ENCODE assay signal across 8 mouse cellular contexts in genomic region chr9:59271711-59272110, GRCm38 (mm10). TPM values are rescaled to one million over a fixed set of nuclear protein-coding genes. Genes with fewer than 3 reads are reported as not detected.
DNase-seq lines count a peak whose midpoint lies in the region; ATAC-seq and TF ChIP-seq lines count a peak whose summit lies in the region.

No protein-coding gene starts in this region.

- H3K36me3 ChIP-seq in CH12.LX (replicated peaks in 1 of 2; ENCODE audit: control insufficient read depth in 1 of 2, insufficient read depth in 1 of 2, low read length in 1 of 2) = no peaks in the 10 kb centered on the region
- H3K36me3 ChIP-seq in intestine, embryonic 16.5 days (ENCODE audit: control insufficient read depth, insufficient read depth, low read length) = no peaks in the 10 kb centered on the region
- no peaks in the 10 kb centered on the region for H3K36me3 ChIP-seq in liver, postnatal 0 days (replicated peaks; ENCODE audit: insufficient read depth, low read length)

- no peak for TF ChIP-seq POLR2A in CH12.LX (IDR thresholded peaks at IDR 0.05; ENCODE audit: low read depth, low read length)

- no peaks in the 10 kb centered on the region for H3K79me2 ChIP-seq in CH12.LX (replicated peaks; ENCODE audit: control insufficient read depth, extremely low read depth, insufficient read depth, poor library complexity, severe bottlenecking)

- H3K9me3 ChIP-seq in CH12.LX (replicated peaks; ENCODE audit: low read length) = no peaks in the 10 kb centered on the region
- no peaks in the 10 kb centered on the region for H3K9me3 ChIP-seq in intestine, embryonic 16.5 days (ENCODE audit: control insufficient read depth, low read length)
- H3K9me3 ChIP-seq in liver, postnatal 0 days (ENCODE audit: low read length) = no peaks in the 10 kb centered on the region

- DNase-seq in CH12.LX (ENCODE audit: extremely low read depth) (no peak), MN1 (ENCODE audit: low spot score) (peak; percentile 34)
- peak; percentile 58 for DNase-seq in liver, postnatal 0 days
- DNase-seq in layer of hippocampus, postnatal 36 days = no peak
- no peak for DNase-seq in left cerebral cortex, postnatal 14 days (ENCODE audit: low spot score in 2 of 2)
- DNase-seq in right cerebral cortex, postnatal 25 days = no peak

- no peak overlapping the region for H3K9ac ChIP-seq in CH12.LX (ENCODE audit: insufficient read depth, low read depth)
- H3K9ac ChIP-seq in intestine, embryonic 16.5 days (ENCODE audit: low read depth, low read length) = no peak overlapping the region
- H3K9ac ChIP-seq in liver, postnatal 0 days (replicated peaks) = no peak overlapping the region

- 40% methylated on average over 6 of the region's 6 CpGs for WGBS in intestine, embryonic 16.5 days
- 39% methylated on average over 6 of the region's 6 CpGs for WGBS in liver, postnatal 0 days (ENCODE audit: insufficient replicate concordance)

- no peak overlapping the region for H3K4me3 ChIP-seq in CH12.LX (replicated peaks in 1 of 3; ENCODE audit: low read depth in 2 of 3, low read length in 2 of 3, poor library complexity in 1 of 3)
- H3K4me3 ChIP-seq in intestine, embryonic 16.5 days (ENCODE audit: low read length) = no peak overlapping the region
- no peak overlapping the region for H3K4me3 ChIP-seq in liver, postnatal 0 days (ENCODE audit: low read depth, low read length)

- no peak overlapping the region for H3K4me2 ChIP-seq in CH12.LX (ENCODE audit: insufficient read depth, low read depth, poor library complexity, severe bottlenecking)
- no peak overlapping the region for H3K4me2 ChIP-seq in intestine, embryonic 16.5 days (ENCODE audit: low read depth, low read length)
- no peak overlapping the region; the same call in 1 of the 2 replicates for H3K4me2 ChIP-seq in liver, postnatal 0 days (ENCODE audit: low read depth, low read length)

- intact Hi-C loops in left cerebral cortex, postnatal 14 days (cut with DNase I) = no loop called here

- TF ChIP-seq RAD21 in CH12.LX (IDR thresholded peaks at IDR 0.05; ENCODE audit: low read depth, low read length) = no peak

- dilution Hi-C loops in CH12.LX (cut with MboI; ENCODE audit: extremely low pct_ligation_motif_present, extremely low pct_unique_long_range_greater_than_20kb, low sequenced_read_pairs) = no loop called here

- no peak overlapping the region for H3K27ac ChIP-seq in CH12.LX (ENCODE audit: insufficient read depth, low read depth)
- peak overlapping the region; percentile 52 for H3K27ac ChIP-seq in intestine, embryonic 16.5 days (ENCODE audit: low read length)
- H3K27ac ChIP-seq in liver, postnatal 0 days (ENCODE audit: low read depth) = peak overlapping the region; percentile 80

- peaks cover 6 to 13% of the 10 kb centered on the region in 2 experiments for H3K4me1 ChIP-seq in CH12.LX (ENCODE audit: control insufficient read depth in 1 of 2, insufficient read depth in 2 of 2)
- H3K4me1 ChIP-seq in intestine, embryonic 16.5 days (ENCODE audit: control insufficient read depth, insufficient read depth, low read length) = peaks cover 6% of the 10 kb centered on the region; the same call in 1 of the 2 replicates
- H3K4me1 ChIP-seq in liver, postnatal 0 days (ENCODE audit: insufficient read depth) = peaks cover 5% of the 10 kb centered on the region

- in situ Hi-C loops in CH12.LX (cut with MboI; ENCODE audit: low pct_ligation_motif_present, low pct_unique_long_range_greater_than_20kb, low sequenced_read_pairs) = no loop called here

- TF ChIP-seq EP300 in CH12.LX (IDR thresholded peaks at IDR 0.05; ENCODE audit: low read length) = peak; percentile 17; the same call in 1 of the 2 replicates
- TF ChIP-seq EP300 in liver, postnatal 0 days (IDR thresholded peaks at IDR 0.05; ENCODE audit: low read depth) = no peak

- no peaks in the 10 kb centered on the region for H3K27me3 ChIP-seq in CH12.LX (replicated peaks)
- H3K27me3 ChIP-seq in intestine, embryonic 16.5 days (replicated peaks; ENCODE audit: control insufficient read depth, insufficient read depth, low read length) = no peaks in the 10 kb centered on the region
- no peaks in the 10 kb centered on the region for H3K27me3 ChIP-seq in liver, postnatal 0 days (ENCODE audit: insufficient read depth, low read length)

- TF ChIP-seq CTCF in CH12.LX (conservative IDR thresholded peaks at IDR 0.05 in 1 of 2, IDR thresholded peaks at IDR 0.05 in 1 of 2; ENCODE audit: low read depth in 2 of 2, low read length in 2 of 2) = no peak
- no peak for TF ChIP-seq CTCF in liver, postnatal 0 days (IDR thresholded peaks at IDR 0.05; ENCODE audit: low read depth)

- ATAC-seq in intestine, embryonic 16.5 days = peak; percentile 99
- peak; percentile 96 for ATAC-seq in liver, postnatal 0 days
- no peak for ATAC-seq in monocyte, adult 5-6 weeks (replicated peaks; ENCODE audit: insufficient number of reproducible peaks, low FRiP score, low TSS enrichment, poor library complexity, severe bottlenecking)

TF ChIP-seq in CH12.LX, 34 proteins besides CTCF, POLR2A, EP300 and RAD21:
- TF ChIP-seq NELFE (IDR thresholded peaks at IDR 0.05; ENCODE audit: low read depth, low read length) (no peak), MAX (IDR thresholded peaks at IDR 0.05; ENCODE audit: low read length) (peak; percentile 13; the same call in 1 of the 2 replicates)

RNA-seq across cellular contexts. Expression of gene Adpgk, which starts 19.6 kb away (rescaled TPM):
- total RNA-seq in CH12.LX (2012; rRNA removed) (41.3 and 45.2 TPM in 2 replicates), CH12.LX (2014; rRNA removed) (57.4 and 68.7 TPM in 2 replicates)
- 43.6 and 48.4 TPM in 2 replicates for polyA plus RNA-seq in CH12.LX (2012; ENCODE audit: insufficient read length, low read depth)
- 22.9 and 25.6 TPM in 2 replicates for polyA plus RNA-seq in intestine, embryonic 16.5 days (2015; fragmentation: Nextera tagmentation; extraction: Ambion mirVana)
- polyA plus RNA-seq in liver, postnatal 0 days (2015; fragmentation: Nextera tagmentation; extraction: Ambion mirVana) = 24.1 and 24.6 TPM in 2 replicates
- total RNA-seq in layer of hippocampus, postnatal 36 days (2021) = 10 to 100 TPM; 17.0 to 17.5 TPM
- 20.3 to 28.9 TPM (median 21.8 TPM) in 3 replicates for total RNA-seq in monocyte, adult 5-6 weeks (2017)
- 10 to 100 TPM; 16.0 to 16.1 TPM for total RNA-seq in left cerebral cortex, postnatal 14 days (2021)

Comparison
In these comparisons a context has a peak if more than half of its experiments do, and no peak if none do; other contexts are left out.
1. DNase-seq: peak in MN1 (single experiment) and liver, postnatal 0 days (single experiment); none in CH12.LX (single experiment), layer of hippocampus, postnatal 36 days (0 of 2), left cerebral cortex, postnatal 14 days (0 of 2) and right cerebral cortex, postnatal 25 days (single experiment).